Mouse (Mus musculus): ENCODE data around the gene Ust.
A peak's percentile ranks its signal among the peaks of the same experiment; 100 is the strongest.

Ust gene

DNA sequence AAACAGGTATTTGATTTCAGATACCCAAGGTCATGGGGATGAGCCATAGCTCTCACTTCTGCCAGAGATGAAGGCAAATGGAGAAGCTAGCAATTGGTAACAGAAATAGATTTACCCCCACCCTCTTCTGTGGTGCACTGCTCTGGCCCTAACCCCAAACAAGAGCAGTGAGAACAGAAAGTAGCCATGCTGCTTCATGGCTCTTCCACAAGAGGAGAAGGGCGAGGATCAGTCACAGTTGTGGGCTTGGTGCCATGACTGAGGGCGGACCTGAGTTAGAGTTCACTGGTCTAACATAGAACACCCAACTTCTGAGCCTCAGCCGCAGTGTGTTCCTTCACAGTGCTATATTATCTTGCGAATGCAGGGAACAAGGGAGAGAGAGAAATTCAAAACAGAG lies 13.8 kb downstream of the Ust start:
- DNase-seq (ENCODE audit: low spot score): peak; percentile 14

GRCm38 (mm10) chr10:8498951-8499891 lies 19.4 kb downstream of the Ust start:
- DNase-seq (ENCODE audit: low spot score): no peak

- DNase-seq (ENCODE audit: low spot score): no peak
Observed at GRCm38 (mm10) chr10:8495543-8496141, 23.0 kb downstream of the Ust start.

DNA sequence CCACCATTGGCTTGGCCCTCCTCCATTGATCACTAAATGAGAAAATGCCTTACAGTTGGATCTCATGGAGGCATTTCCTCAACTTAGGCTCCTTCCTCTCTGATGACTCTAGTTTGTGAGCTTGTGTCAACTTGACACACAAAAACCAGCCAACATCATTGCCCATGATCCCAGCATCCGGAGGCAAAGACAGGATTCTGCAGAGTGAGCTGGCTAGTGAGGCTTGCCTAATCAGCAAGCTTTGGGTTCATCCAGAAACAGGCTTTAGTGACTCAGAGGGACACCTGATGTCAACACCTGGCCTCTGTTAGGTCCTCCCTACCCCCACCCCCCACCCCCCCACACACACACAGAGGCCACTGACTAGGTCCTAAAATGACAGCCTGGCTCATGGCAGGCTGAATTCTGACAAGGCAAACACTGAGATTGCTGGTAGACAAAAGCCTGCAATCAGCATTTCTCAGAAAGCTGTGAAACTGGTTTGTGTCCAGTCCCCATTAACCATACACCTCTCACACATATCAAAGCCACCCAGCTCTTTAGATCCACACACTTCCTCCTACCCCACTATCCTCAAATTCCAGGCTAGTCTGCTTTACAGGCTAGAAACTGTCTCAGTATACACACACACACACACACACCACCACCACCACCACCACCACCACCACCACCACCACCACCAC lies 26.6 kb downstream of the Ust start:
- no peak for DNase-seq (ENCODE audit: low spot score)

DNA sequence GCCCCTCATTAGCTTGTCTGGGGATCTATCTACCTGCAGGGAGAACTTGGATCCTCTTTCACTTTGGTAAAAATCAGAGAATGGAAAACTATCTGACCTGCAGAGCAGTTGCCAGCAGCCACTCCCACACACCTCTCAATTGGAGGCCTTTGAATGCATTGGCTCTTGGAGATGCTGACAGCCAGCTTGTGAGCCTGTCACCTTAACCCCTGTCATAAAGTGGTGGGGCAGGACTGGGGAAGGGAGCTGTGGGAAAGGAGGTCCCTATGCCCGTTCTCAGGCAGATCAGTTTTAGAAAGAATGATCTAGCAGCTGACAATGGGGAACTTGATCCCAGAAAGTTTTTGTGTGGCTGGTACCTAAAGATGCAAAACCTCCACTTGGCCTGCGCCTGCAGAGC lies 31.2 kb downstream of the Ust start:
- no peak for DNase-seq (ENCODE audit: low spot score)

GRCm38 (mm10) chr10:8484487-8484886 lies 34.1 kb downstream of the Ust start:
- no peak for DNase-seq (ENCODE audit: low spot score)

DNA sequence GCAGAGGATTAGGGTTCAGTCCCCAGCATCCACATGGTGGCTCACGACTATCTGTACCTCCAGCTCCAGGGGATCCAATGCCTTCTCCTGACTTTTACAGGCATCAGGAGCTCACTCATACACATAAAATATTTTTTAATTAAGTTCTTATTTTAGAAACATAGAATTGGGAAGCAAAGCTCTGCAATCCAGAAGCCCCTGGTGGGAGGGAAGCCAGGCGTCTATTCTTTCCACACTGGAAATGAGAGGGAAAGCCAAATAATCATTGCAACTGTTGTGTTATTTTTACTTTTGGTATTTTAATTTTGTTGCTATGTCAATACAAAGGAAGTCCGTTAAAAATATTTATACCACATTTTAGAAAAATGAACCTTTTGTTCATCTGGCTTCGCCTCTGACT lies 35.8 kb downstream of the Ust start:
- DNase-seq (ENCODE audit: low spot score): no peak

DNA sequence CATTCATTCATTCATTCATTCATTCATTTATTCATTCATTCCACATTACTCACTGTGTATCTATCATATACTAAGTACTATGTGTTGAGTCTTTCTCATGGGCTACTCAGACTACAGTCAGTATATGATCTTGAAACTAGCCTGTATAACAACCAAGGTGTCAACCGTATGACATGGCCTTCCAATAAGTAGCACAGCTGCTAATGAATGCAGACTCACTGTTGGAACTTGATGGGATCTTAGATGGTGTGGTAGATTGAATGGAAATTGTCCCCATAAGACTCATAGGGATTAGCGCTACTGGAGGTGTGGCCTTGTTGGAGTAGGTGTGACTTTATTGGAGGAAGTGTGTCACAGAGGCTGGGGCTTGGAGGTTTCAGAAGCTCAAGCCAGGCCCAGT lies 38.8 kb downstream of the Ust start:
- DNase-seq (ENCODE audit: low spot score): no peak

- no peak for DNase-seq (ENCODE audit: low spot score)
Observed at GRCm38 (mm10) chr10:8477936-8478335, 40.7 kb downstream of the Ust start.

DNA sequence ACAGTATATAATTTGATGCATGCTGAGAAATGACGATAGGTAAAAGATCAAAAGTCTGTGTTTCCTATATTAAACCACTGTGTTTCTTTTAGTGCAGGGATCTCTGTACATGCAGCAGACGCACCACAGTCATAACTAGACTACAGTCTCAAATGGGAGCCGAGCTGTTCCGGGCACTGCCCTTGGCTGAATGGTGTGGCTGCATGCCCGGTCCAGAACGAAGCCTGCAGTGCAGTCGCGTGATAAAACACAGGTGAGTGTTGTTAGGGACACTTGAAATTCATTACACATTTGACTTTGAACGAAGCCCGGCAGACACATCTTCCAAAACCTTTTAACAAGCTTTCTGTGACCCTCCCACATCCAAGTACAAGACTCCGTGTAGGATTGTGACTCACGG lies 46.6 kb downstream of the Ust start:
- peak; percentile 16 for DNase-seq (ENCODE audit: low spot score)

- DNase-seq (ENCODE audit: low spot score): no peak
Observed at GRCm38 (mm10) chr10:8471012-8471411, 47.6 kb downstream of the Ust start.

DNA sequence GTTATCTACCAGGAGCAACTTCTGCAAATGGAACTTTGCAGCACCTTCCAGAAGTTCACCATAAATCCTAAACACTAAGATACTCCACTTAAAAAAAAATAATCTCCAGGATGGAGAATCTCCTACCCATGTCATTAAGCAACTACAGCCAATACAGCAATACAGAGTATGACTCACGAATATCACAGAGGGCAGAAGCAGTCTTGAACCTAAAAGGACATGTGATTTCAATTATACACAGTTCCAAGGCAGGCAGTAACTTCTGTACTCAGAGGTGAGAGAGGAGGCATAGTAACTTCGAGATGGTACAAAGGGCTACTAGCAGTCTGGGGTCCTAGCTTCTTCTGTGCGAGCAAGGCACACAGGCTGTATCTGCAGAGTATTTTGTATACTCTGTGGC lies 49.1 kb downstream of the Ust start:
- DNase-seq (ENCODE audit: low spot score): no peak

- DNase-seq (ENCODE audit: low spot score): no peak
Observed at GRCm38 (mm10) chr10:8468651-8469386, 49.8 kb downstream of the Ust start.

DNA sequence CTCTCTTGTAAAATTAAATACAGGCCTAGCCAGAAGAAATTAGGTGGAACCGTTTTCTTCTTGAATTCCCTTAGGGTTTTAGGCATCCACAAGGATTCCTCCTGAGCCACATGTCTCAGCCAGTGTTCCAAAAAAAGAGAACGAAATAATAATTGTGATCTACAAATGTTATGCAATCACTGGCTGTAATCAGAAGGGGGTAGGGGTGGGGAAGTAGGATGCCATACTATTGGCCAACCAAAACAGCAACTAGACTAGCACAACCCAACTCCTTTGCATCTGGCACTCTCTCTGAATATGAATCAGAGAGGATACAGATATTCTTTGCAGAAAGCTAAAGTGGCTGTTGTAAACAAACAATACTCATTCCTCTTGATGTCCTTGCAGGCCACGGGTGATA lies 52.7 kb downstream of the Ust start:
- DNase-seq (ENCODE audit: low spot score): no peak

DNA sequence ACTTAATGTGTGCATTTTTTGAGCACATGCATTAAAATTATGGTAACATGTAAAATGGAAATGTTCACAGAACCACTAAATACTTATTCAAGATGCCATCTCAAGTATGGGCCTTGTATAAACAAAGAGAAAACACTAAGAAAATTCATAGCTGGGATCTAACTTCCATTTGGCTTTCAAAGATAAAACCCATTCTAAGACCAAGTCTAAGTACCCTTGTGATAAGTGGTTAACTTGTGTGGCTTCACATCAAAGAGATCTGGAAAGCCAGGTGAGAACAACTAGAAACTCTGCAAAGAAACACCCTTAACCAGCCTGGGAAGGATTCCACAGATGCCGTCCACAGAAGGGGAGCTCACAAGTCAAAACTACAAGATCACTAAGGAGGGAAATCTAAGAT lies 53.4 kb downstream of the Ust start:
- DNase-seq (ENCODE audit: low spot score): no peak

GRCm38 (mm10) chr10:8461372-8461771 lies 57.3 kb downstream of the Ust start:
- no peak for DNase-seq (ENCODE audit: low spot score)

- no peak for DNase-seq (ENCODE audit: low spot score)
Observed at GRCm38 (mm10) chr10:8454711-8455110, 63.9 kb downstream of the Ust start.

DNA sequence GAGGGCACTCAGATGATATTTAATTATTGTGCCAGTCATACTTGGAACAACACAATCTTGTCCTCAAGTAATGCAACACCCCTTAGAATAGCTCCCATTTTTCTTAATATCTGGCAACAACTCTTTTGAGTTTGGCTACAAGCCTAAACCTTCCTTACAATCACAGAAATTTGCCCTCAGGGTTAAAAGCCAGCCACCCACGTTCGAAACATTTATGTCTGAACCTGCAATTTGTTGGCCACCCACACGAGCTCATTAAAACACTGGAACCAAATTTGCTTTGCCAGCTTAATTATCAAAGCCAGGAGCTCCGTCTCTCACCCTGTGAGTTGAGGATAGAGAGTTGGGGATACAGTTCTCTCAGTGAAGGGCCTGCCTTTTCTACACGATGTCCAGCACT lies 70.9 kb downstream of the Ust start:
- DNase-seq (ENCODE audit: low spot score): no peak

DNA sequence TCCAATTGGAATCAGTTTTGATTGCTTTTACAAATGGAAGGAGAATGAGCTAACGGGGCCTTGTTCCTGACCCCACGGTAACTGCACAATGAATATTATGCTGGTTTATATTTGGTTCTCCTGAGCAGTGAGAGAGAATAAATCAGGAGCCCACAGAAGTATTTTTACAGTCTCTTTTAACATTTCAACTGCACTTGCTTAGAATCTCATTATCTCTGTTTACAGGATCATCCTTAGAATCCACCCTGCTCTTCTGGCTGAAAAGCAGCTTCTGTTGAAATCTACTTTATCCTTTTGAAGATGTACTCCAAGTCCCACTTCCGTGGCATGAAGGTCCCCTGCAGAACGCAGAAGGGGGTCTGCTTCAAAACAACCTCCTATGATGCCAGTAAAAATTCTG lies 71.7 kb downstream of the Ust start:
- DNase-seq (ENCODE audit: low spot score): no peak

- DNase-seq (ENCODE audit: low spot score): no peak
Observed at GRCm38 (mm10) chr10:8444052-8444451, 74.6 kb downstream of the Ust start.

DNA sequence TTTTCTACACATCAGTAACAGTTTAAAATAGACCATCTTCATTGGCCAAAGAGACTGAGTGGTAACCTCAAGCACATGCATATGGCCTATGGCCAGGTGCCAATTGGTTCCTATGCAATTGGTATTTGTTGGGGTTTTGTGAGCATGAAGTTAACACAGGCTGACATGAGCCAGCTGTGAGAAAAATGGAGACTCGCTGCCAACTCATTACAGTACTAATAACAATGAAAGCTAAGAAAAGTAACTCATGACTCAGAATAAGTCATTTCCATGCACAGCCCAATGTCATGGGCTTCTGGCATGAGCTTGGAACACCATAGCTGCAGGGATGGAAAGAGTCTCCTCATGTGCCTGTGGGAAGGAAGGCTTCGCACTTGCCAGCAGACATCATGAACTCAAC lies 86.8 kb downstream of the Ust start:
- no peak for DNase-seq (ENCODE audit: low spot score)

All from ovary, postnatal 36 days (tissue).